Mouse (Mus musculus): ENCODE data around the gene Grik4. TPM values are rescaled to one million over a fixed set of nuclear protein-coding genes. Genes with fewer than 3 reads are reported as not detected.
"Not testable (repeated sequence)": the region's sequence is repeated elsewhere in the genome, so short reads cannot be mapped to it uniquely, and the experiment has no call there.

The Grik4 gene
- total RNA-seq, 1 experiment: 0.22 TPM

GRCm38 (mm10) chr9:42783248-42783903 is 160.9 kb downstream of the Grik4 start:
- TF ChIP-seq CHD2 (IDR thresholded peaks at IDR 0.05; ENCODE audit: low read depth, low read length): no peak
- no peak for TF ChIP-seq MAFK (IDR thresholded peaks at IDR 0.05; ENCODE audit: insufficient read depth, low read depth, low read length)
- TF ChIP-seq HCFC1 (IDR thresholded peaks at IDR 0.05; ENCODE audit: borderline replicate concordance, insufficient read depth, low read length): no peak
- TF ChIP-seq ZNF384 (IDR thresholded peaks at IDR 0.05; ENCODE audit: low read depth, low read length): no peak
- TF ChIP-seq ZC3H11A (IDR thresholded peaks at IDR 0.05; ENCODE audit: borderline replicate concordance, low read depth, low read length): no peak
- in situ Hi-C loops (cut with MboI; ENCODE audit: low sequenced_read_pairs in 2 of 2, unreplicated experiment in 2 of 2): no loop called here
- Histone ChIP-seq H3K4me3 (ENCODE audit: insufficient read depth in 1 of 2, low read depth in 1 of 2, low read length in 2 of 2, poor library complexity in 1 of 2, severe bottlenecking in 1 of 2) (no peak overlapping the region), H3K4me1 (ENCODE audit: control insufficient read depth in 2 of 2, insufficient read depth in 2 of 2, low read length in 2 of 2, poor library complexity in 1 of 2) (no peaks in the 10 kb centered on the region), H3K9ac (ENCODE audit: insufficient read depth, low read depth, low read length, poor library complexity, severe bottlenecking) (no peak overlapping the region), H3K36me3 (ENCODE audit: control insufficient read depth, insufficient read depth, low read length, poor library complexity, severe bottlenecking) (no peaks in the 10 kb centered on the region), H3K9me3 (ENCODE audit: control insufficient read depth, insufficient read depth, low read depth, low read length) (no peaks in the 10 kb centered on the region), H3K27ac (ENCODE audit: insufficient read depth, low read depth, low read length, poor library complexity, severe bottlenecking) (no peak overlapping the region)
- no peak for DNase-seq (ENCODE audit: low read depth, low spot score)

- H3K4me3 ChIP-seq (ENCODE audit: insufficient read depth in 1 of 2, low read depth in 1 of 2, low read length in 2 of 2, poor library complexity in 1 of 2, severe bottlenecking in 1 of 2); H3K36me3 ChIP-seq (ENCODE audit: control insufficient read depth, insufficient read depth, low read length, poor library complexity, severe bottlenecking); H3K4me1 ChIP-seq (ENCODE audit: control insufficient read depth in 2 of 2, insufficient read depth in 2 of 2, low read length in 2 of 2, poor library complexity in 1 of 2); H3K27ac ChIP-seq (ENCODE audit: insufficient read depth, low read depth, low read length, poor library complexity, severe bottlenecking); in situ Hi-C loops (cut with MboI; ENCODE audit: low sequenced_read_pairs in 2 of 2, unreplicated experiment in 2 of 2); H3K9me3 ChIP-seq (ENCODE audit: control insufficient read depth, insufficient read depth, low read depth, low read length); DNase-seq (ENCODE audit: low read depth, low spot score); H3K9ac ChIP-seq (ENCODE audit: insufficient read depth, low read depth, low read length, poor library complexity, severe bottlenecking): not testable (repeated sequence)
These were observed 165.6 kb downstream of the Grik4 start for GRCm38 (mm10) chr9:42778471-42779263.

- no peaks in the 10 kb centered on the region for H3K4me1 ChIP-seq (ENCODE audit: control insufficient read depth in 2 of 2, insufficient read depth in 2 of 2, low read length in 2 of 2, poor library complexity in 1 of 2)
- no peak for DNase-seq (ENCODE audit: low read depth, low spot score)
- no peak overlapping the region for H3K4me3 ChIP-seq (ENCODE audit: insufficient read depth in 1 of 2, low read depth in 1 of 2, low read length in 2 of 2, poor library complexity in 1 of 2, severe bottlenecking in 1 of 2)
- H3K9me3 ChIP-seq (ENCODE audit: control insufficient read depth, insufficient read depth, low read depth, low read length): no peaks in the 10 kb centered on the region
- H3K36me3 ChIP-seq (ENCODE audit: control insufficient read depth, insufficient read depth, low read length, poor library complexity, severe bottlenecking): no peaks in the 10 kb centered on the region
- in situ Hi-C loops (cut with MboI; ENCODE audit: low sequenced_read_pairs in 2 of 2, unreplicated experiment in 2 of 2): no loop called here
- no peak overlapping the region for H3K9ac ChIP-seq (ENCODE audit: insufficient read depth, low read depth, low read length, poor library complexity, severe bottlenecking)
- no peak overlapping the region for H3K27ac ChIP-seq (ENCODE audit: insufficient read depth, low read depth, low read length, poor library complexity, severe bottlenecking)
- TF ChIP-seq ZC3H11A (IDR thresholded peaks at IDR 0.05; ENCODE audit: borderline replicate concordance, low read depth, low read length): no peak
These were observed 166.4 kb downstream of the Grik4 start for GRCm38 (mm10) chr9:42777913-42778312.

- no peaks in the 10 kb centered on the region for H3K9me3 ChIP-seq (ENCODE audit: control insufficient read depth, insufficient read depth, low read depth, low read length)
- in situ Hi-C loops (cut with MboI; ENCODE audit: low sequenced_read_pairs in 2 of 2, unreplicated experiment in 2 of 2): no loop called here
- no peak for DNase-seq (ENCODE audit: low read depth, low spot score)
- TF ChIP-seq MAFK (IDR thresholded peaks at IDR 0.05; ENCODE audit: insufficient read depth, low read depth, low read length) (no peak), ZC3H11A (IDR thresholded peaks at IDR 0.05; ENCODE audit: borderline replicate concordance, low read depth, low read length) (no peak), ZNF384 (IDR thresholded peaks at IDR 0.05; ENCODE audit: low read depth, low read length) (no peak), CHD2 (IDR thresholded peaks at IDR 0.05; ENCODE audit: low read depth, low read length) (no peak), HCFC1 (IDR thresholded peaks at IDR 0.05; ENCODE audit: borderline replicate concordance, insufficient read depth, low read length) (no peak)
- no peaks in the 10 kb centered on the region for H3K36me3 ChIP-seq (ENCODE audit: control insufficient read depth, insufficient read depth, low read length, poor library complexity, severe bottlenecking)
- no peak overlapping the region for H3K9ac ChIP-seq (ENCODE audit: insufficient read depth, low read depth, low read length, poor library complexity, severe bottlenecking)
- H3K4me1 ChIP-seq (ENCODE audit: control insufficient read depth in 2 of 2, insufficient read depth in 2 of 2, low read length in 2 of 2, poor library complexity in 1 of 2): no peaks in the 10 kb centered on the region
- H3K4me3 ChIP-seq (ENCODE audit: insufficient read depth in 1 of 2, low read depth in 1 of 2, low read length in 2 of 2, poor library complexity in 1 of 2, severe bottlenecking in 1 of 2): no peak overlapping the region
- H3K27ac ChIP-seq (ENCODE audit: insufficient read depth, low read depth, low read length, poor library complexity, severe bottlenecking): no peak overlapping the region
These were observed 167.5 kb downstream of the Grik4 start for GRCm38 (mm10) chr9:42776804-42777203.
